Mouse (Mus musculus) cerebellum, adult (tissue): ENCODE data around the gene Trpv6.

ENCODE experiments used
- ATAC-seq: cut with Nextera tagmentation; 2 replicates; pipeline ENCODE4 v1.9.2; 2017; ENCODE audit warnings: mild to moderate bottlenecking, moderate library complexity, mixed read lengths; ENCODE audit not compliant: insufficient number of reproducible peaks, low FRiP score, low TSS enrichment

The Trpv6 gene

DNA sequence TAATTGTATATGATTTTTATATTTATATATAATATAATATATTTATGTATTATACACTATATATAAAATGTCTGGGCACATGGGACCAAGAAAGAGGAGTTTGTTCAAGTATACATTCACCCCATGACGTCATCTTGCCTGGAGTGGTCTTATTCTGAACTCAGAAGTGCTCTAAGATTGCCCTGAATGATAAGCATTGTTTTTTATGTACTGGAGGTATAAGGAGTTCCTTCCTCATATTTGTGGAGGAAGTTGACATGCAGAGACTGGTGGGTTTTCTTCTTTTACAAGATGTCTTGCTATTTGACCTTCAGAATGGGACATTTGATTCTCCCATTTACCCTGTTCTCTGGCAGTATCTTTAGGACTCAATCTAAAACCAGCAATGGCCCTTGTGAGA, 8.0 kb downstream of the Trpv6 start:
- ATAC-seq: no peak

DNA sequence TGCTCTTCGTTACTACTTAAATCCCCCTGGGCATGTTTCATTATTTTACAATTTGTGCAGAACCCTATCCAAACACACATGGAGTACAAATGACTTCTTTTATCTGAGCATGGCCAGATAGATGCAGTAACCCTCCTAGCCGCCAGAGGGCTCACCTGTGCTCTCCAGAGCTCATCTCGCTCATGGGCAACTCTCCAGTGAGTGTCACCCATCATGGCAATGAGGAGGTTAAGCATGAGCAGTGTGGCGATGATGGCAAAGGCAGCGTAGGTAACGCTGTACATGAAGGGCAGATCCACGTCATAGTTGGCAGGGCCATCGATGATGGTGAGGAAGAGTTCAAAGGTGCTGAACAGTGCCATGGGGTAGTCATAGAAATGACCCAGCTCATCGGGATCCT, 13.5 kb downstream of the Trpv6 start:
- no peak for ATAC-seq

DNA sequence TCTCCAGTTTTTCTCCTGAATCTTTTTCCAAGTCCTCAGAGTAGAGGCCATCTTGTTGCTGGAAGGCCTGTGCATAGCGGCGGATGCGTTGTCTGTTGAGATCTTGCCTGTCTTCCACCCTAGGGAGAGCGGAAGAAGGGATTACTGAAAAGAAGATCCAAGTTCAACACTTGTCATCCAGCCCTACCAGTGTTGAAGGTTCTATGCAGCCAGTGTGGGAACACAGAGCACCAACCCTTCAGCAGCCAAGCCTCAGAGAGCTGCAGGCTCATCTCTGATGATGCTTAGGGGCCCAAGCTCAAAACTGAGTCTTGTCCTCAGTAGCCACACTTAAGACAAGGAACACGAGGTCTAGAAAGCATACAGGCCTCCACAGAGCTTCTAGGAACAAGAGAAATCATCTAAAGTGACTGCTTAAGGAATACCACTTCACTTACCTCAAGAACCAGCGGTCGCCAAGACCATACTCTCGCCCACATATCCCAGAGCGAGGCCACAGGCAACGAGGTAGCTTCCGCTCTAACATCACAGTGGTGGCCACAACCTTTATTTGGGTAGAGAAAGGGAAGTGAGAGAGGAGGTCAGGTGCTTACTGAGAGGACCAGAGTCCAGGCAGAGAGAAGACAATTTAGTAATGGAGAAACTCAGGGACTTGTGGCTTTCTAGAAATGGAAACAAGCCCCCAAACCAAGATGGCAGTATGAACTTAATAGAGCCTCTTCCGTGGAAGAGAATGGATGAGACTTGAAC, 14.8 kb downstream of the Trpv6 start:
- no peak for ATAC-seq

DNA sequence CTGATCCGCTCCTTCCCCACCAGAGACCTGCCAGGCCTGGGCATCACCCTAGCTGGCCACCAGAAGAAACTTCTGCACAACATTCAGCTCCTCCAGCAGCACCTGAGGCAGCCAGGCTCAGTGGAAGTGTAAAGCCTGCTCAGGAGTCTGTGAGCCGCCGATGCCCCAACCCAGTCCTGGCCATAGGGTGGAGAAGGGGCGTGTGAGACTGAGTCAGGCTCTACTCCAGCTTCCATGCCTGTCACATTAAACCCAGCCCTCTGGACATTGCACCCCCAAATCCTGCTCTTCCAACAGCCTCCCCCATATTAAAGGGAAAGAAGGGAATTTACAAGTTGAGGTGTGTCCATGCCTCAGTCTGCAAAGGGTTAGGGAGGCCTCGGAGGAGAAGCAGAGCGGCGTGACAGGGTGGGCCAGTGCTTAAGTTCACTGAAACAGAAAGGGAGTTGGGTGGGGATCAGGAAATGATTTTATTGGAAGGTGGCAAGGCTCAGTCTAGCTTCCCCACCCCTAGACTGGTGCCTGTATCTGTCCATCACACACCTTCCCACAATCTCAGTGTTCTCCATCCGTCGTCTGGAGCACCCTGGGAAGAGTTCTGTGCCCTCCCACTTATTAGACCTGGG, 15.9 kb downstream of the Trpv6 start:
- ATAC-seq: no peak

DNA sequence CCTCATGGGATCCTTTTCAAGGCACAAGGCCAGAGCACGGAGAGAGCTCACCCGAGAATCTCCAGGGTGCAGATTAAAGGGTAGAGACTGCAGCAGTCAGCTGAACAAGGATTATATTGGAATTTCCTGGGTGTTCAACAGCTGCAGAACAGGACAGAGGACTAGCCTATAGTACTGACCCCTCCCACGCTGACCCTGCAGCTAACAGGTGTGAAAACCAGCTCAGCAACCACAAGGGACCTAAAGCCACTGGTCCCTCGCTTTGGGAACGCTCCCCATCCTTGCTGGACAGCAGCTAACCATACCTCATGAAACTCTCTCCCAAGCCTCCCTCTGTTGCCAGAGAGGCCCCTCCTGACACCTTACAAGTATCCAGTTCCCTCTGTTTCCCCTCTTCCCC, 28.6 kb downstream of the Trpv6 start:
- no peak for ATAC-seq

DNA sequence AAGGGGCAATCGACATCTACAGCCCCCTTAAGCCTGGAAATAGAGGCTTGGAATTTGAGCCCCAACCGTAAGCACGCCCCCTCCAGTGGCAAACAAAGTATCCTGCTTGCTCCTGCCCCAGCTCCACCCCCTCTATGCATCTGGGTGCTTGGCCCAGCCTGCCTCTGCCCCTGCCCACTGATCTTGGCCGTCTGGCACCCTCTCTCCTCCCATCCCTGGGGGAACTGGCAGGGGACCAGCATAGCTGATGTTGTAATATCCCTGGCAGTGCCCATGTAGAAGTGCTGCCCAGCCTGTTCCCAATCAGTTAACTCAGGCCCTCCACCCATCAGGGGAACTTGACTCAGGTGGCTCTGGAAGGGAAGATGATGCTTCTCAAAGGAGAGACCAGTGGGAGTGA, 30.0 kb downstream of the Trpv6 start:
- 0 out of 2 replicates have a peak, but pooled peaks have one; percentile 4 for ATAC-seq

DNA sequence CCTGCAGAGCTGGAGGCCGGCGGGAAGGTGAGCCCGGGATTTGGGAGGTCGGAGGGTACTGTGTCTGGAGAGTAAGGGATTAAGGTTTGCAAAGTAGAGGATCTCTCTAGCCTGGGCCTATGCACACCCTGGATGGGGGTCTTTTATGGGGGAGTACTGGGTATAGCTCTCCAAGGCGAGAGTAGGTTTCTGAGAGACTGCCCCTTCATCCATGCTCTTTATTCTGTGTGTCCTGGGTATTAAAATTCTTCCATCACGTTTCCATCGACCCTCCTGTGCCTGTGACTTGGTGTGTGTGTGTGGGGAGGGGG, 30.5 kb downstream of the Trpv6 start:
- no peak for ATAC-seq

DNA sequence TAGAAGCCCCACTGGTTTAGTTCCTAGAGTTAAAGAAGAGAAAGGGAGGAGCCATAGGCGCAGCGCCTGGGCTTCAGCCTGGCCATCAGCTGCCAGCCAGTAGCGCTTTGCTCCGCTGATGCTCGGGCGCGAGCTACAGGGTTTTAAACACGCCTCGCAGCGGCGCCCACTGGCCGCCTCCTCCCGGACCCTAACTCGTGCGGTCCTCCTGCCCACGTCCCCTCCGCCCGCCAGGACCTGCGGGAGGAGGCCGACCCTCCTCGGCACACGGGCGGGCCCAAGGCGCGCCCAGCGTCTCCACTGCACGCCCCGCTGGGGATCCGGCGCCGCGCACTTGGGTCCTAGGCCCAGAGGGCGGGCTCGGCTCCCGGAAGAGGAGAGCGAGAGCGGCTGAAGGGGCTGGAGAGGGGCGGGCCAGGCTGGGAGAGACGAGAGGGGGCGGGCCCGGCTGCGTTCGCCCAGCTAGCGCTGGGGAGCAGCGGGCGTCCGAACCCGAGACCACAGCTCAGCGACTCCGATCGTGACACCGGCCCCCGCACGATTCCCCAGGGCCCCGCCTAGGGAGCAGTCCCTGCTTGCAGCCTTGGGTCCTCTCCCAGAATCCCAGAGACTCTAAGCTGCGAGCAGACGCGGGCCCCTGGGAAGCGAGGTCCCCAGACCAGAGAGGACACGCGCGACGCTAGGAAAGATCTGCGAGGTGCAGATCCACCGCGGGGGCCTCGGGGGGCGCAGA, 31.0 kb downstream of the Trpv6 start, which contains the start of gene Ephb6:
Gene Ephb6, plus strand, starts transcription at position 422 of the 733 bp plus-strand sequence.
- ATAC-seq: peak; percentile 72

DNA sequence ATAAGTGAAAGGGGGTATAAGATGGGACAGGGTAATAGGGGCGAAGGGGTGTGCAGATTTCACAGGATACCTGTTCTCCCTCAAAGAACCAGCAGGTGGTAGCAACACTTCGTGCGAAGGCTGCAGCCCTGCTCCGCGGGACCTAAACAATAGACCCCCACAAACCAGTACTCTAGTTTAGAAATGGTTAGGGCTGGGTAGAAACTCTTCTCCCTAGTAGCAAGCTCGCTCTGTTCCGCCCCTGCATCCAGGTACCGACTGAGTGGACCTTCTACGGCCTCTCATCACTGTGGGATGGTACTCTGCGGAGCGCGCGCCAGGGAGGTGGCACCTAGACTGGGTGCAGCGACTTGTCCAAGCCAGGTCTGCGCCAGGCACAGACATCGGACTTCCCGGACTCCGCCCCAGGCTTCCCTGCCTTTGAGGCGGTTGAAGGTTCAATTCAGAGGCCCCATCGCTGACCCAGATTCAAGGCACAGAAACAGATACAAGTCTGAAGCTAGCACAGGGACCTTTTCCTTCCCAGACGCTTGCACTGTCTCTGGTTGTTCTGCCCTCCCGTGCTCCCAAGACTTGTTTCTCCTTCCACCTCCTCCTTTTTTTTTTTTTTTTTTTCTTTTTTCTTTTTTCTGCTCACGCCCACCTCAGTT, 31.7 kb downstream of the Trpv6 start:
- ATAC-seq: 0 out of 2 replicates have a peak, but pooled peaks have one; percentile 27

DNA sequence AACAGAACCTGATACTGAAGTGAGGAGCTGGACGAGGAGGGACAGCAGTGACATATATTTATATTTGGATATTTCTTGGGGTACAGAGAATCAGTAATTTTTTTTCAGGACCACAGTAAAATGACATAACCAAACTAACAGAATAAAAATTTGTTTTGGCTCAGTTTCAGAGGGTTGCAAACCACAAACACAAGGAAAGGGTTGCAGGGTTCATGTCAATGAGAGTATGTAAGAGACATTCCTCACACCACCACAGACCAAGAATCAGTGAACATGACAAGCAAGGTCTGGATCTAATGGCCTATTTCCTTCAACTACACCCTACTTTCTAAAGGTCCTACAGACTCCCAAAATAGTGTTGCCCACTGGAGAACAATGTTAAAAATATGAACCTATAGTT, 54.0 kb downstream of the Trpv6 start:
- no peak for ATAC-seq

DNA sequence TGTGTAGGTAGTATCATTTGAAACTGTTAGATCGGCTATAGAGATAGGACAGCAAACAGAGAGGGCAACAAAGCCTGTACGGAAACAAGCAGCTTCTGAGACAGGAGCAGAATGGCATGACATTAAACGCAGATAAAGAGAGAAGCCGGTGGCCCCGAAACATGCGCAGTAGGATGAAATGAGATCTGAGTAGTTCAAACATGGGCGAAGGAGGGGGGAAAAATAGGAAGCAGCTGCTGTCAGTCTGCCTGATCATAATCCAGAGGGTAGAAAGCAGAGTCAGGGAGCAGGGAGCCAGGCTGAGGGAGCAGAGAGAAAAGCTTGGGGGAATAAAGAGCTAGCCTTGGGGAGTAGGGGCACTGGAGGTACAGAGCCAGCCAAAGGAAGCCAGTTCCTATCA, 54.9 kb downstream of the Trpv6 start:
- no peak for ATAC-seq

DNA sequence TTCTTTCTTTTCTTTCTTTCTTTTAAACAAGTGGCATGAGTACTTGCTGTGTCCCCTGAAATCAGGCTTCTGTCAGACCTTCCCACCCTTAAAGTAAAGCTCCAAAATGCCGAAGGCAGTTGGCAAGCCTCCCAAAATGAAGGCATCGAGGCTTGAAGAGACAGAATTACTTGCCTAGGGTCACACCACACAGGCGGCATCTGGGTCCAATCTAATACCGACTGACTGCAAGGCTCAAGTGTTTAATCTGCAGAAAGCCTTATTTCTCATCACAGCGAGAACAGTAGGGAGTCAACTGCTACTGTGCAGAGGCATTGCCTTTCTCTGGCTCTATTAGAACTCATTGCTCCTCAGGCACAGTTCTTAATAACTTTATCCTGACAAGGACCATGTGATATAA, 58.9 kb downstream of the Trpv6 start:
- no peak for ATAC-seq

DNA sequence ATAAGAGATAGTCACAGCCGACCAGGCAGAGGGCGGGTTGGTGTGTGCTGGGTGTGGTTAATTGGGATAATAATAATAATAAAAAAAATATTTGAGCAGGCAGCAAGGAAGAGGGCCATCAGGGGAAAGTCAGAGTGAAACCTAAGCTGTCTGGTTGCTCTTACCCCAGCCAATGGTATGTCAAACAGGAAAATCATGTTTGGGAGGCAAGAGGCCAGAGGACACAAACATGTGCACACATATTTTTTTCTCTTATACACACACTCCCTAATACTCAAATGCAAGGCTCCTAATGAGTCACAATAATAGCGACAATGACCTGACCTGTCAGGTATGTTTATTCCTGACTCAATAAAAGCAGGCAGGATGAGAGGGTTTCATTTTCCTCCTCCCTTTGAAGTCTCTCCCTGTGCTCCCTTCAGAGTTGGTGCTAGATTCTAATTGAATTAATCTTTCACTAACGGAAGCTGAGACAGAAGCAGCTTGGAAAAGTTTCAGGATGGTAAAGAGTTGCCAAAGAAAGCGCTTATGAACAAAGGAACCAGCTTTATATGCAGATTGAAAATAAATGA, 59.6 kb downstream of the Trpv6 start:
- no peak for ATAC-seq
